Mouse (Mus musculus): Measurements from ENCODE around the gene Mpped2. TPM values are rescaled to one million over a fixed set of nuclear protein-coding genes. Genes with fewer than 3 reads are reported as not detected.

Mpped2 gene
- total and polyA plus RNA-seq, 2 experiments from 2014 or later: 65.4 to 104 TPM

- Histone ChIP-seq H3K9ac (no peak overlapping the region), H3K36me3 (ENCODE audit: insufficient read depth) (no peaks in the 10 kb centered on the region), H3K27me3 (ENCODE audit: insufficient read depth, low read length) (no peaks in the 10 kb centered on the region), H3K4me3 (ENCODE audit: low read depth, low read length) (no peak overlapping the region), H3K4me2 (ENCODE audit: low read depth) (no peak overlapping the region), H3K9me3 (ENCODE audit: low read length) (no peaks in the 10 kb centered on the region), H3K27ac (ENCODE audit: low read depth, low read length) (no peak overlapping the region), H3K4me1 (ENCODE audit: insufficient read depth) (no peaks in the 10 kb centered on the region)
- WGBS: 27% methylated on average over 9 of the region's 9 CpGs
- TF ChIP-seq CTCF (IDR thresholded peaks at IDR 0.05; ENCODE audit: low read depth): no peak
- 0 out of 2 replicates have a peak, but pooled peaks have one; percentile 40 for ATAC-seq
- no peak for DNase-seq
Measured at GRCm38 (mm10) chr2:106849389-106849788, 156.3 kb downstream of the Mpped2 start.

GRCm38 (mm10) chr2:106851515-106851914 lies 158.4 kb downstream of the Mpped2 start:
- 81% methylated on average over 8 of the region's 8 CpGs for WGBS
- Histone ChIP-seq H3K4me1 (ENCODE audit: insufficient read depth) (peaks cover 4% of the 10 kb centered on the region; the same call in 1 of the 2 replicates), H3K27me3 (ENCODE audit: insufficient read depth, low read length) (no peaks in the 10 kb centered on the region), H3K9ac (no peak overlapping the region), H3K9me3 (ENCODE audit: low read length) (no peaks in the 10 kb centered on the region), H3K36me3 (ENCODE audit: insufficient read depth) (no peaks in the 10 kb centered on the region), H3K4me3 (ENCODE audit: low read depth, low read length) (no peak overlapping the region), H3K4me2 (ENCODE audit: low read depth) (no peak overlapping the region), H3K27ac (ENCODE audit: low read depth, low read length) (no peak overlapping the region)
- TF ChIP-seq CTCF (IDR thresholded peaks at IDR 0.05; ENCODE audit: low read depth): no peak
- ATAC-seq (no peak), DNase-seq (no peak)

DNA sequence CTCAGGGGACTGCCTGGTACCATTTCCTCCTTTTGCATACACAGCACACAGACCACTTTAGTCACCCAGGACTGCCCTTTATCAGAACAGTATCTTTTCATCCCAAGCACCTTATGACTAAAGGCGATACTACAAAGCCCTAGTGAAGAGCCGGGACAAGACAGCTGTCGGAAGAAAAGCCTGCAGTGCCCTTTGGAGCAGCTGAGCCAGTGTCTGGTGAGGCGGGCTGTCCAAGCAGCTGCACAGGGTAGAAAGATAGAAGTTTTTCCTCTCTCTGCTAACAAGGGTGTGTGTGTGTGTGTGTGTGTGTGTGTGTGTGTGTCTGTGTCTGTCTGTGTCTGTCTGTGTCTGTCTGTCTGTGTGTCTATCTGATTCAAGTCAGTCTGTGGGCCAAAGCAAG lies 161.1 kb downstream of the Mpped2 start:
- Histone ChIP-seq H3K27me3 (ENCODE audit: insufficient read depth, low read length) (no peaks in the 10 kb centered on the region), H3K4me2 (ENCODE audit: low read depth) (no peak overlapping the region), H3K9ac (no peak overlapping the region), H3K36me3 (ENCODE audit: insufficient read depth) (no peaks in the 10 kb centered on the region), H3K27ac (ENCODE audit: low read depth, low read length) (no peak overlapping the region), H3K4me1 (ENCODE audit: insufficient read depth) (peaks cover 8% of the 10 kb centered on the region; the same call in 1 of the 2 replicates), H3K9me3 (ENCODE audit: low read length) (no peaks in the 10 kb centered on the region), H3K4me3 (ENCODE audit: low read depth, low read length) (no peak overlapping the region)
- DNase-seq (no peak), ATAC-seq (peak; percentile 61)
- no peak for TF ChIP-seq CTCF (IDR thresholded peaks at IDR 0.05; ENCODE audit: low read depth)
- 41% methylated on average over 4 of the region's 4 CpGs for WGBS

- TF ChIP-seq CTCF (IDR thresholded peaks at IDR 0.05; ENCODE audit: low read depth): no peak
Measured at GRCm38 (mm10) chr2:106854758-106855157, 161.7 kb downstream of the Mpped2 start.

DNA sequence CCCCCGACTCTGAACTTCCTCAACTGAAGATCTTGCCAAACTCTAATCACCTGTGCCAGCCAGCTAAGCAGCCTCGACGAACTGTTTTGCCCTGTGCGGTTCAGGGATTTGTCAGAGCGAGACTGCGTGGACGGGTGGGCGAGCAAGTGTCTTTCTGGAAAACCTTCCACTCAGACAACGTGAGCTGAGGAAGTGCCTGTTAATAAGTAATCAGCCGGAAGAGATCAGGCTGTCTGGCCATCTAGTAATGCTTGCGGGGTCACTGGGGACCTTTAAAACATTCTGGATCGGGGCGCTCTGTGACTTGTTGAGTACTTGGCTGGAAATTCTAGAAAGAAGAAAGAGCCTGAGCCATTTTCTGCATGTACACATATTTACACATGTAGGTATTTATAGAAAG lies 162.1 kb downstream of the Mpped2 start:
- H3K27ac ChIP-seq (ENCODE audit: low read depth, low read length): no peak overlapping the region
- ATAC-seq (no peak), DNase-seq (no peak)
- peaks cover 8% of the 10 kb centered on the region; the same call in 1 of the 2 replicates for H3K4me1 ChIP-seq (ENCODE audit: insufficient read depth)
- no peaks in the 10 kb centered on the region for H3K9me3 ChIP-seq (ENCODE audit: low read length)
- 31% methylated on average over 13 of the region's 13 CpGs for WGBS
- H3K36me3 ChIP-seq (ENCODE audit: insufficient read depth): no peaks in the 10 kb centered on the region
- TF ChIP-seq CTCF (IDR thresholded peaks at IDR 0.05; ENCODE audit: low read depth): no peak
- H3K9ac ChIP-seq: no peak overlapping the region
- no peak overlapping the region for H3K4me2 ChIP-seq (ENCODE audit: low read depth)
- H3K4me3 ChIP-seq (ENCODE audit: low read depth, low read length): no peak overlapping the region
- no peaks in the 10 kb centered on the region for H3K27me3 ChIP-seq (ENCODE audit: insufficient read depth, low read length)

More at GRCm38 (mm10) chr2:106854758-106855157, 161.7 kb downstream of the Mpped2 start:
- DNase-seq (no peak), ATAC-seq (peak; percentile 49)
- H3K27ac ChIP-seq (ENCODE audit: low read depth, low read length): no peak overlapping the region
- H3K4me1 ChIP-seq (ENCODE audit: insufficient read depth): peaks cover 8% of the 10 kb centered on the region; the same call in 1 of the 2 replicates
- H3K36me3 ChIP-seq (ENCODE audit: insufficient read depth): no peaks in the 10 kb centered on the region
- WGBS: 21% methylated on average over 8 of the region's 8 CpGs
- H3K9me3 ChIP-seq (ENCODE audit: low read length): no peaks in the 10 kb centered on the region
- no peak overlapping the region for H3K4me2 ChIP-seq (ENCODE audit: low read depth)
- no peak overlapping the region for H3K9ac ChIP-seq
- no peaks in the 10 kb centered on the region for H3K27me3 ChIP-seq (ENCODE audit: insufficient read depth, low read length)
- no peak overlapping the region for H3K4me3 ChIP-seq (ENCODE audit: low read depth, low read length)

DNA sequence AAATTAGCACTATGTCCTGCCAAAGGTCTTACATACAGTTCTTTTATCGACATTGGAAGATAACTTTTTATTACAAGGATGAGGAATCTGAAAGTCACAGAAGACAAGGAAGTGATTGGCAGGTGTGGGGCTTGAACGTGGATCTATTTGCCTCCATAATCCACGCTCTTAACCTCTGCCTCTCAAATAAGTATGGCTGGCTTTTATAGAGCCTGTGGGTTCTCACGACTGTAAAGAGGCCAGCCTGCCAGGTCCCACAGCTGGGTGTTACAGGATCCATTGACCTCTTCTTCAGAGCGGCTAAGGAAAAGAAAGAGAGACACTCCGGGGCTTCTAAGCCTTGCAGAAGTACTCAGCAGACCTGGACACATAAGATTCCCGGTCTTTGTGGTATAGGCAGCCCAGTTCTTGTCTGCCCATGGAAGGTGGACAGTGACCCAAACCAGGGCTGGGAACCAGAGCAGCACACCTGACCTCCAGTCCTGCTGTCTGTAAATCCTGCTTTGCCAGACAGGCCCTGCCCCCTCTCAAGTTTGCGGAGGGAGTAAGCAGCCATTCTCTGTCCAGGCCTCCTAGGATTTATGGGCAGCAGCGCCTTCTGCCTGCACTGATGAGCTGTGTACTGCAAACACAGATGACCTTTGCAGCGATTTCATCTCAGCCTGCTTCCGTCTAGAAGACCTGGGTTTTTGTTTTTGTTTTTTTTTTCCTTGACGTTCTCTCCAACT lies 162.7 kb downstream of the Mpped2 start:
- no peaks in the 10 kb centered on the region for H3K36me3 ChIP-seq (ENCODE audit: insufficient read depth)
- no peak overlapping the region for H3K27ac ChIP-seq (ENCODE audit: low read depth, low read length)
- peaks cover 8% of the 10 kb centered on the region; the same call in 1 of the 2 replicates for H3K4me1 ChIP-seq (ENCODE audit: insufficient read depth)
- ATAC-seq (no peak), DNase-seq (no peak)
- no peak overlapping the region for H3K4me2 ChIP-seq (ENCODE audit: low read depth)
- H3K4me3 ChIP-seq (ENCODE audit: low read depth, low read length): no peak overlapping the region
- no peaks in the 10 kb centered on the region for H3K27me3 ChIP-seq (ENCODE audit: insufficient read depth, low read length)
- no peaks in the 10 kb centered on the region for H3K9me3 ChIP-seq (ENCODE audit: low read length)
- peak; percentile 28; the same call in 1 of the 2 replicates for TF ChIP-seq CTCF (IDR thresholded peaks at IDR 0.05; ENCODE audit: low read depth)
- WGBS: 33% methylated on average over 12 of the region's 12 CpGs
- no peak overlapping the region for H3K9ac ChIP-seq

DNA sequence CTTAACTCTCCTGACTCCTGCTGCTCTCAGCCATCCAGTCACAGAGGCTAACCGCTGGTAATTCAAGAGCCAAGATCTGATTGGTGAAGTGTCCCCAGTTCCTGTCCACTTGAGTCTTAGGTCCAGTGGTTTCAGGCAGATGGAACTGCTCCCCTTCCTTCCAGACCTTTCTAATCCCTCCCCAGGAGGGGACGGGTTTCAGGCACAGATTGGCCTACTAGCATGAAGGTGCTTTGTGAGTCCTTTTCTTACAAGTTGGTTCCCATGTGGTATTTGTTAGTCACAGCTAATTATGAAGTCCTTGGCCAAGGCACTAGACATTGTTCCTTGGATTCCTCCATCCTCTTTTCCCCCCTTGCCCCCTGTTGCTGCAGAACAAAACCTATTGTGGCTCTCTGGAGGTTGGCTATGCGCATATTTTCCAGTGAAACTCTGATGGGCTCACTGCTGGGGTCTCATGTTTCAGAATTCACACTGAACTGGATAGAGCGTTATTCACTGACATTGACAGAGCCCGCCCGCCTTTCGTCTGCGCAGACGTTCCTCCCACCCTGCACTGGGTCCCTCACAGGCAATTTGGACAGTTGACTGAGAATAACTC lies 163.4 kb downstream of the Mpped2 start:
- Histone ChIP-seq H3K36me3 (ENCODE audit: insufficient read depth) (no peaks in the 10 kb centered on the region), H3K4me1 (ENCODE audit: insufficient read depth) (peaks cover 8% of the 10 kb centered on the region; the same call in 1 of the 2 replicates)

More for the DNA sequence above, 163.4 kb downstream of the Mpped2 start:
- ATAC-seq: no peak
- DNase-seq: no peak
- WGBS: 32% methylated on average over 9 of the region's 9 CpGs
- H3K27ac ChIP-seq (ENCODE audit: low read depth, low read length): no peak overlapping the region
- TF ChIP-seq CTCF (IDR thresholded peaks at IDR 0.05; ENCODE audit: low read depth): no peak
- H3K9me3 ChIP-seq (ENCODE audit: low read length): no peaks in the 10 kb centered on the region
- no peak overlapping the region for H3K4me2 ChIP-seq (ENCODE audit: low read depth)
- no peak overlapping the region for H3K4me3 ChIP-seq (ENCODE audit: low read depth, low read length)
- no peaks in the 10 kb centered on the region for H3K27me3 ChIP-seq (ENCODE audit: insufficient read depth, low read length)
- no peak overlapping the region for H3K9ac ChIP-seq
